Comparison of ENCODE assay signal across 8 mouse cellular contexts in genomic region chr15:98928598-98929240, GRCm38 (mm10). TPM values are rescaled to one million over a fixed set of nuclear protein-coding genes. Genes with fewer than 3 reads are reported as not detected.
DNase-seq lines count a peak whose midpoint lies in the region; ATAC-seq and TF ChIP-seq lines count a peak whose summit lies in the region.

No protein-coding gene starts in this region.

- peaks cover 13% of the 10 kb centered on the region for H3K4me1 ChIP-seq in thymus, adult 2 months (replicated peaks; ENCODE audit: control insufficient read depth, insufficient read depth, low read length)
- H3K4me1 ChIP-seq in cortical plate, adult 2 months (ENCODE audit: control insufficient read depth, insufficient read depth, low read length): peaks cover 2% of the 10 kb centered on the region; the same call in 1 of the 2 replicates

- peak; percentile 17 for DNase-seq in thymus, adult 2 months
- no peak for DNase-seq in thymus, adult 18-20 months
- peak; percentile 70 for DNase-seq in gastrocnemius, postnatal 14 days
- peak; percentile 73 for DNase-seq in induced T-regulatory cell, adult 2 months (ENCODE audit: low read depth)
- peak; percentile 60 to 65 for DNase-seq in left cerebral cortex, adult 2 months (ENCODE audit: extremely low spot score in 1 of 2, low spot score in 2 of 2)
- peak; percentile 66 for DNase-seq in right cerebral cortex, postnatal 14 days

- H3K36me3 ChIP-seq in thymus, adult 2 months (ENCODE audit: control insufficient read depth, insufficient read depth, low read length): peaks cover 8% of the 10 kb centered on the region; the same call in 1 of the 2 replicates

- H3K4me3 ChIP-seq in thymus, adult 2 months (ENCODE audit: control insufficient read depth, insufficient read depth, low read length): no peak overlapping the region
- H3K4me3 ChIP-seq in cortical plate, adult 2 months (ENCODE audit: insufficient read depth, low read length): no peak overlapping the region
- H3K4me3 ChIP-seq in left cerebral cortex, adult 2 months: no peak overlapping the region

- ATAC-seq in megakaryocyte progenitor cell, adult 5-6 weeks (replicated peaks; ENCODE audit: poor library complexity): peak; percentile 71

- no peaks in the 10 kb centered on the region for H3K27me3 ChIP-seq in thymus, adult 2 months (ENCODE audit: control insufficient read depth, insufficient read depth, low read length)

- TF ChIP-seq POLR2A in thymus, adult 2 months (IDR thresholded peaks at IDR 0.05; ENCODE audit: control insufficient read depth, extremely low read depth, insufficient read depth, low read length, poor library complexity): no peak
- TF ChIP-seq POLR2A in cortical plate, adult 2 months (IDR thresholded peaks at IDR 0.05; ENCODE audit: extremely low read depth, insufficient read depth, low read length): no peak

- 50% methylated on average over 13 of the region's 13 CpGs for WGBS in thymus, adult 2 months

- no peak for TF ChIP-seq CTCF in thymus, adult 2 months (IDR thresholded peaks at IDR 0.05; ENCODE audit: borderline replicate concordance, control insufficient read depth, extremely low read depth, insufficient read depth, low read length, poor library complexity)
- TF ChIP-seq CTCF in cortical plate, adult 2 months (IDR thresholded peaks at IDR 0.05; ENCODE audit: extremely low read depth, insufficient read depth, low read length): peak; percentile 83
- peak; percentile 74 for TF ChIP-seq CTCF in left cerebral cortex, adult 2 months (IDR thresholded peaks at IDR 0.05)

- no peak overlapping the region for H3K27ac ChIP-seq in thymus, adult 2 months (ENCODE audit: control insufficient read depth, insufficient read depth, low read length)
- 0 out of 2 replicates have a peak overlapping the region, but pooled peaks have one; percentile 31 for H3K27ac ChIP-seq in cortical plate, adult 2 months (ENCODE audit: insufficient read depth, low read length)
- peak overlapping the region; percentile 30; the same call in 1 of the 2 replicates for H3K27ac ChIP-seq in left cerebral cortex, adult 2 months

- intact Hi-C loops in gastrocnemius, postnatal 14 days (cut with DNase I; ENCODE audit: low total_unique reads): loop anchor here (5.0 kb wide), 2 partner anchors 36 to 51 kb away; partner anchors contain the start of gene Rhebl1
- intact Hi-C loops in left cerebral cortex, adult 2 months (cut with DNase I): loop anchor here (1.0 to 2.0 kb wide), 2 partner anchors 36 to 52 kb away; no protein-coding TSS in a partner anchor

RNA-seq across cellular contexts. Expression of gene Tuba1b, which starts 5.6 kb away (rescaled TPM):
- 3,866 and 5,106 TPM in 2 replicates for polyA plus RNA-seq in thymus, adult 2 months (2012; rRNA removed)
- polyA plus RNA-seq in cortical plate, adult 2 months (2012; rRNA removed): 1,160 and 1,231 TPM in 2 replicates
- 10 to 100 TPM; 64.0 to 93.6 TPM for total RNA-seq in gastrocnemius, postnatal 14 days (2021)
- total RNA-seq in left cerebral cortex, adult 2 months (2021): 100 to 1,000 TPM; 509 to 550 TPM
- 2,787 and 2,962 TPM in 2 replicates for total RNA-seq in megakaryocyte progenitor cell, adult 5-6 weeks (2015)
- total RNA-seq in megakaryocyte progenitor cell, adult 5-6 weeks (2017): 767 and 827 TPM in 2 replicates

RNA-seq across cellular contexts. Expression of gene Lmbr1l, which starts 10.7 kb away (rescaled TPM):
- 390 and 404 TPM in 2 replicates for polyA plus RNA-seq in thymus, adult 2 months (2012; rRNA removed)
- polyA plus RNA-seq in cortical plate, adult 2 months (2012; rRNA removed): 24.7 and 27.1 TPM in 2 replicates
- 10 to 100 TPM in 1 of 2 experiments, 1 to 10 TPM in 1; 4.4 to 11.3 TPM for total RNA-seq in gastrocnemius, postnatal 14 days (2021)
- total RNA-seq in left cerebral cortex, adult 2 months (2021): 10 to 100 TPM; 17.8 to 19.1 TPM
- 5.2 and 5.6 TPM in 2 replicates for total RNA-seq in megakaryocyte progenitor cell, adult 5-6 weeks (2015)
- total RNA-seq in megakaryocyte progenitor cell, adult 5-6 weeks (2017): 3.8 and 9.4 TPM in 2 replicates

RNA-seq across cellular contexts. Expression of gene Gm49450, which starts 24.6 kb away (rescaled TPM):
- polyA plus RNA-seq in thymus, adult 2 months (2012; rRNA removed): 82.1 and 153 TPM in 2 replicates
- polyA plus RNA-seq in cortical plate, adult 2 months (2012; rRNA removed): 0.35 and 0.55 TPM in 2 replicates
- total RNA-seq in gastrocnemius, postnatal 14 days (2021): not detected
- not detected for total RNA-seq in left cerebral cortex, adult 2 months (2021)
- total RNA-seq in megakaryocyte progenitor cell, adult 5-6 weeks (2015): 0.69 and 1.1 TPM in 2 replicates
- not detected in 2 replicates for total RNA-seq in megakaryocyte progenitor cell, adult 5-6 weeks (2017)

RNA-seq across cellular contexts. Expression of gene Tuba1a, which starts 24.8 kb away (rescaled TPM):
- 373 and 432 TPM in 2 replicates for polyA plus RNA-seq in thymus, adult 2 months (2012; rRNA removed)
- 1,321 and 1,512 TPM in 2 replicates for polyA plus RNA-seq in cortical plate, adult 2 months (2012; rRNA removed)
- 100 to 1,000 TPM in 1 of 2 experiments, 10 to 100 TPM in 1; 58.7 to 109 TPM for total RNA-seq in gastrocnemius, postnatal 14 days (2021)
- total RNA-seq in left cerebral cortex, adult 2 months (2021): 100 to 1,000 TPM; 817 to 827 TPM
- 30.3 and 33.5 TPM in 2 replicates for total RNA-seq in megakaryocyte progenitor cell, adult 5-6 weeks (2015)
- 15.3 and 22.2 TPM in 2 replicates for total RNA-seq in megakaryocyte progenitor cell, adult 5-6 weeks (2017)

RNA-seq across cellular contexts. Expression of gene Dhh, which starts 30.4 kb away (rescaled TPM):
- polyA plus RNA-seq in thymus, adult 2 months (2012; rRNA removed): 1.1 and 2.6 TPM in 2 replicates
- 0.25 and 0.28 TPM in 2 replicates for polyA plus RNA-seq in cortical plate, adult 2 months (2012; rRNA removed)
- 1 to 10 TPM in 1 of 2 experiments, under 1 TPM in 1; 0.97 to 4.1 TPM for total RNA-seq in gastrocnemius, postnatal 14 days (2021)
- total RNA-seq in left cerebral cortex, adult 2 months (2021): under 1 TPM in 1 of 2 experiments, not detected in 1; 0.28 TPM
- not detected in 2 replicates for total RNA-seq in megakaryocyte progenitor cell, adult 5-6 weeks (2015)
- total RNA-seq in megakaryocyte progenitor cell, adult 5-6 weeks (2017): not detected in 2 replicates

Comparison
In these comparisons a context has a peak if more than half of its experiments do, and no peak if none do; other contexts are left out.
1. DNase-seq: peak in thymus, adult 2 months (single experiment), gastrocnemius, postnatal 14 days (single experiment), induced T-regulatory cell, adult 2 months (single experiment), left cerebral cortex, adult 2 months (2 of 2) and right cerebral cortex, postnatal 14 days (single experiment); none in thymus, adult 18-20 months (0 of 2).
2. RNA of gene Tuba1b, which starts 5.6 kb away (total RNA-seq): 767 to 2,962 TPM in megakaryocyte progenitor cell, adult 5-6 weeks and 509 to 550 TPM in left cerebral cortex, adult 2 months; 64.0 to 93.6 TPM in gastrocnemius, postnatal 14 days; every median in the first group is over 4 times any median in the second.